Comparison of ENCODE assay signal across 8 mouse cellular contexts in genomic region chr10:75516724-75517072, GRCm38 (mm10). TPM values are rescaled to one million over a fixed set of nuclear protein-coding genes. Genes with fewer than 3 reads are reported as not detected.
A peak's percentile ranks its signal among the peaks of the same experiment; 100 is the strongest.
DNase-seq lines count a peak whose midpoint lies in the region; ATAC-seq and TF ChIP-seq lines count a peak whose summit lies in the region.

No protein-coding gene starts in this region.

- WGBS in neural tube, embryonic 15.5 days, result 1% methylated on average over 12 of the region's 12 CpGs

- no peak for TF ChIP-seq CTCF in testis, adult 2 months (IDR thresholded peaks at IDR 0.05; ENCODE audit: control insufficient read depth, insufficient read depth, insufficient replicate concordance, low read depth, low read length)

- no peaks in the 10 kb centered on the region for H3K9me3 ChIP-seq in neural tube, embryonic 15.5 days (replicated peaks)

- ATAC-seq in neural tube, embryonic 15.5 days (ENCODE audit: low FRiP score), result no peak

- intact Hi-C loops in left cerebral cortex, postnatal 10 days (cut with DNase I), result no loop called here

- no peak for TF ChIP-seq POLR2A in testis, adult 2 months (IDR thresholded peaks at IDR 0.05; ENCODE audit: control insufficient read depth, low read depth, low read length)

- H3K4me3 ChIP-seq in testis, adult 2 months (ENCODE audit: control insufficient read depth, low read depth, low read length), result peak overlapping the region; percentile 95
- H3K4me3 ChIP-seq in neural tube, embryonic 15.5 days (replicated peaks), result peak overlapping the region; percentile 91

- H3K27me3 ChIP-seq in testis, adult 2 months (ENCODE audit: control insufficient read depth, insufficient read depth, low read length), result no peaks in the 10 kb centered on the region
- H3K27me3 ChIP-seq in neural tube, embryonic 15.5 days (replicated peaks), result no peaks in the 10 kb centered on the region

- H3K36me3 ChIP-seq in testis, adult 2 months (ENCODE audit: control insufficient read depth, insufficient read depth, low read length), result peaks cover 2% of the 10 kb centered on the region
- H3K36me3 ChIP-seq in neural tube, embryonic 15.5 days, result peaks cover 29% of the 10 kb centered on the region

- peak overlapping the region; percentile 94 for H3K9ac ChIP-seq in neural tube, embryonic 15.5 days (replicated peaks)

- peak; percentile 13 to 16 for DNase-seq in frontal cortex, postnatal 25 days (ENCODE audit: low spot score in 2 of 2)
- DNase-seq in frontal cortex, adult 2 months (ENCODE audit: extremely low spot score in 1 of 2, low spot score in 1 of 2), result no peak
- no peak for DNase-seq in testis, postnatal 10 days (ENCODE audit: low spot score)
- DNase-seq in kidney, postnatal 25 days, result peak; percentile 46 to 71
- DNase-seq in left cerebral cortex, postnatal 10 days (ENCODE audit: extremely low spot score in 1 of 2, low spot score in 2 of 2), result no peak
- no peak for DNase-seq in adrenal gland, postnatal 25 days

- peak overlapping the region; percentile 73 for H3K4me2 ChIP-seq in neural tube, embryonic 15.5 days

- peak overlapping the region; percentile 95 for H3K27ac ChIP-seq in testis, adult 2 months (ENCODE audit: control insufficient read depth, insufficient read depth, low read depth, low read length)
- H3K27ac ChIP-seq in neural tube, embryonic 15.5 days (replicated peaks), result peak overlapping the region; percentile 99

- H3K4me1 ChIP-seq in testis, adult 2 months (ENCODE audit: control insufficient read depth, insufficient read depth, low read length), result peaks cover 10% of the 10 kb centered on the region
- H3K4me1 ChIP-seq in neural tube, embryonic 15.5 days, result peaks cover 49% of the 10 kb centered on the region

RNA-seq across cellular contexts. Expression of gene Snrpd3, which starts 0.7 kb away (rescaled TPM):
- 33.8 and 34.6 TPM in 2 replicates for polyA plus RNA-seq in frontal cortex, adult 2 months (2012; rRNA removed)
- polyA plus RNA-seq in testis, adult 2 months (2012; rRNA removed), result 21.9 and 26.4 TPM in 2 replicates
- 136 and 143 TPM in 2 replicates for polyA plus RNA-seq in neural tube, embryonic 15.5 days (2015; fragmentation: Nextera tagmentation; extraction: Ambion mirVana)
- 100 to 1,000 TPM in 1 of 2 experiments, 10 to 100 TPM in 1; 96.2 to 103 TPM for total RNA-seq in left cerebral cortex, postnatal 10 days (2021)
- 82.5 and 104 TPM in 2 replicates for total RNA-seq in adrenal gland, postnatal 25 days (2021)

RNA-seq across cellular contexts. Expression of gene Gucd1, which starts 1.1 kb away (rescaled TPM):
- 15.9 and 17.2 TPM in 2 replicates for polyA plus RNA-seq in frontal cortex, adult 2 months (2012; rRNA removed)
- 14.9 and 15.1 TPM in 2 replicates for polyA plus RNA-seq in testis, adult 2 months (2012; rRNA removed)
- 19.1 and 19.9 TPM in 2 replicates for polyA plus RNA-seq in neural tube, embryonic 15.5 days (2015; fragmentation: Nextera tagmentation; extraction: Ambion mirVana)
- 10 to 100 TPM; 21.6 to 22.0 TPM for total RNA-seq in left cerebral cortex, postnatal 10 days (2021)
- total RNA-seq in adrenal gland, postnatal 25 days (2021), result 28.8 and 32.0 TPM in 2 replicates

RNA-seq across cellular contexts. Expression of gene Lrrc75b, which starts 43.4 kb away (rescaled TPM):
- polyA plus RNA-seq in frontal cortex, adult 2 months (2012; rRNA removed), result 8.4 and 8.7 TPM in 2 replicates
- polyA plus RNA-seq in testis, adult 2 months (2012; rRNA removed), result 0.98 and 1.1 TPM in 2 replicates
- polyA plus RNA-seq in neural tube, embryonic 15.5 days (2015; fragmentation: Nextera tagmentation; extraction: Ambion mirVana), result 33.0 and 36.3 TPM in 2 replicates
- total RNA-seq in left cerebral cortex, postnatal 10 days (2021), result 10 to 100 TPM; 21.3 to 27.5 TPM
- total RNA-seq in adrenal gland, postnatal 25 days (2021), result 0.67 TPM in 1 of 2 replicates, not detected in the other

RNA-seq across cellular contexts. Expression of gene Ggt1, which starts 44.7 kb away (rescaled TPM):
- polyA plus RNA-seq in frontal cortex, adult 2 months (2012; rRNA removed), result 4.2 and 4.8 TPM in 2 replicates
- 1.6 and 2.0 TPM in 2 replicates for polyA plus RNA-seq in testis, adult 2 months (2012; rRNA removed)
- polyA plus RNA-seq in neural tube, embryonic 15.5 days (2015; fragmentation: Nextera tagmentation; extraction: Ambion mirVana), result 1.3 and 2.0 TPM in 2 replicates
- 1 to 10 TPM; 1.5 to 4.1 TPM for total RNA-seq in left cerebral cortex, postnatal 10 days (2021)
- total RNA-seq in adrenal gland, postnatal 25 days (2021), result not detected in 2 replicates

Comparison
In these comparisons a context has a peak if more than half of its experiments do, and no peak if none do; other contexts are left out.
1. DNase-seq: peak in frontal cortex, postnatal 25 days (2 of 2) and kidney, postnatal 25 days (2 of 2); none in frontal cortex, adult 2 months (0 of 2), testis, postnatal 10 days (single experiment), left cerebral cortex, postnatal 10 days (0 of 2) and adrenal gland, postnatal 25 days (single experiment).